Mouse (Mus musculus) monocyte, adult 5-6 weeks (primary cell): ENCODE measurements around the gene Pqlc2. TPM values are rescaled to one million over a fixed set of nuclear protein-coding genes. Genes with fewer than 3 reads are reported as not detected.
A peak's percentile ranks its signal among the peaks of the same experiment; 100 is the strongest.

Experiments
- ATAC-seq: fragments of 153-309, 156-312 bp; replicated peaks from 2 replicates; pipeline ENCODE4 v1.8.0; 2017; ENCODE audit warnings: mild to moderate bottlenecking; ENCODE audit not compliant: low TSS enrichment, insufficient number of reproducible peaks, severe bottlenecking, poor library complexity, low FRiP score
- total RNA-seq: library from RNA; stranded (forward); fragments of 200-1000, 200-491, 200-594 nt; gene quantifications from 3 replicates; pipeline ENCODE4 v1.2.3, GENCODE M21; 2017

Gene Pqlc2
- 6.1 to 12.0 TPM (median 6.4 TPM) in 3 replicates for total RNA-seq

- ATAC-seq, result peak; percentile 48
Observed at GRCm38 (mm10) chr4:139310171-139310898, at the start of gene Pqlc2, which contains the start of gene Akr7a5. Pqlc2 (minus strand) TSS chr4:139310708. Akr7a5 (plus strand) TSS chr4:139310744.

GRCm38 (mm10) chr4:139357211-139357610, 46.7 kb upstream of the Pqlc2 start:
- ATAC-seq, result no peak

- no peak for ATAC-seq
Observed at GRCm38 (mm10) chr4:139352832-139353231, 42.3 kb upstream of the Pqlc2 start.

- peak; percentile 91 for ATAC-seq
Observed at GRCm38 (mm10) chr4:139351931-139352711, 41.6 kb upstream of the Pqlc2 start, which contains the start of the genes Mrto4, Emc1 and Ubr4. Mrto4 (minus strand) TSS chr4:139352576. Emc1 (plus strand) TSS chr4:139352587. Ubr4 (plus strand) TSS chr4:139352609.

- no peak for ATAC-seq
Observed at GRCm38 (mm10) chr4:139345416-139346019, 35.0 kb upstream of the Pqlc2 start.

- no peak for ATAC-seq
Observed at GRCm38 (mm10) chr4:139343718-139344117, 33.2 kb upstream of the Pqlc2 start.

- ATAC-seq, result 0 out of 2 replicates have a peak, but pooled peaks have one; percentile 19
Observed at GRCm38 (mm10) chr4:139341556-139342233, 31.2 kb upstream of the Pqlc2 start.

GRCm38 (mm10) chr4:139340835-139341234, 30.3 kb upstream of the Pqlc2 start:
- no peak; the same call in 1 of the 2 replicates for ATAC-seq

GRCm38 (mm10) chr4:139338145-139338544, 27.6 kb upstream of the Pqlc2 start:
- no peak for ATAC-seq

GRCm38 (mm10) chr4:139336822-139337483, 26.4 kb upstream of the Pqlc2 start:
- ATAC-seq, result peak; percentile 90

GRCm38 (mm10) chr4:139335507-139335906, 25.0 kb upstream of the Pqlc2 start:
- no peak for ATAC-seq

GRCm38 (mm10) chr4:139334631-139335295, 24.3 kb upstream of the Pqlc2 start:
- ATAC-seq, result no peak

- ATAC-seq, result peak; percentile 100
Observed at GRCm38 (mm10) chr4:139330605-139331004, 20.1 kb upstream of the Pqlc2 start.

- no peak for ATAC-seq
Observed at GRCm38 (mm10) chr4:139319740-139320139, 9.2 kb upstream of the Pqlc2 start.

- ATAC-seq, result no peak
Observed at GRCm38 (mm10) chr4:139318449-139318848, 7.9 kb upstream of the Pqlc2 start.

GRCm38 (mm10) chr4:139312632-139313031, 2.1 kb upstream of the Pqlc2 start:
- no peak for ATAC-seq

GRCm38 (mm10) chr4:139311707-139312106, 1.2 kb upstream of the Pqlc2 start:
- no peak for ATAC-seq
